Mouse (Mus musculus) spleen, adult 2 months (tissue): ENCODE results near the gene Man2a2.

Experiments
- CTCF ChIP-seq: fragments of 200-500 bp; IDR thresholded peaks from 2 replicates; pipeline ENCODE4 v1.5.1; 2011; ENCODE audit warnings: mild to moderate bottlenecking, inconsistent platforms; ENCODE audit not compliant: insufficient read depth, insufficient read length, insufficient replicate concordance; ENCODE audit errors: extremely low read depth
- POLR2A ChIP-seq: fragments of 200-500 bp; IDR thresholded peaks from 2 replicates; pipeline ENCODE4 v1.6.1; 2011; ENCODE audit warnings: low read depth, low read length, inconsistent platforms

GRCm38 (mm10) chr7:80374733-80375132 lies 3.6 kb upstream of the Man2a2 start:
- no peak for TF ChIP-seq CTCF
- TF ChIP-seq POLR2A: no peak
